Mouse (Mus musculus) ovary, postnatal 10 days (tissue): ENCODE measurements around the gene Thsd4.

Experiments used
- DNase-seq: peaks from one replicate; pipeline ENCODE4 v3.0.0; 2022; ENCODE audit warnings: low spot score

Gene Thsd4

DNA sequence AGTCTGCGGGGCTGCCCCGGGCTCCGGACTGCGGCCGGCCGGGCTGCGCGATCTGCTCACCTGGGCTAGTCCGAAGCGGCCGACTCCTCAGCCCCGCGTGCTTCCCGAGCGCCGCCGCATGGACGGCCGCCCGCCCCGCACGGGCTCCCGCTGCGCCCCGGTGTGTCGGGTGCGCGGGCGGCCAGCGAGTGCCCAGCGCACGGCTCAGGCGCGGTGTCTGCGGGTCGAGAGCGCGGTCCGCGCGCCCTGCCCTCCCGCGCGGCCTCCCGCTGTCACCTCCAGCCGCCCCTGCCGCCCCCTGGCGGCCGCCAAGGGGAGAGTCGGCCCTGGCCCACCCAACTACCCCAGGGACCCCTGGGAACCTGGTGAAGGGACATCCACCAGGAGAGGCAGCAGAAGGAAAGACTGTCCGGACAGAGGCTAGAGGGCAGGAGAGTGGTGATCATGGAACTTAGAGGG, at the start of gene Thsd4:
TSS of gene Thsd4 (minus strand) at position 241 of the 459 bp plus-strand sequence.
- peak; percentile 56 for DNase-seq

DNA sequence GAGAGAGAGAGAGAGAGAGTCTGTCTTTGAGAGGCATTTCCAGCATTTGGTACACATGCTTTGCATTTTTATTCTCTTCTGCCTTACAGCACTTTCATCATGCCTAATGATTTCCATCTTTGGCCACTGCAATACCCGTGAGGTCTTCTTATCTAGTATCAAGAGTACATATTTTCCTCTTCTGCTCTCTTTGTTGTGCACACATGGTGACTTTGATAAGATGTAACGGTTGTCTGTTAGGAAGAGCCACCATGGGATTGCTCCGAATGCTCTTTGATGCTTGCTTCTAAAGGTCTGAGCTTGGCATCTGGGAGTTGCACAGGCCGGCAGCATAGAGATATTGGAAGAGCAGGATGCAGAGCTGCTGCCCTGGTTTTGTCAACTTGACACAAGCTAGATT, 49.2 kb upstream of the Thsd4 start:
- DNase-seq, result no peak

DNA sequence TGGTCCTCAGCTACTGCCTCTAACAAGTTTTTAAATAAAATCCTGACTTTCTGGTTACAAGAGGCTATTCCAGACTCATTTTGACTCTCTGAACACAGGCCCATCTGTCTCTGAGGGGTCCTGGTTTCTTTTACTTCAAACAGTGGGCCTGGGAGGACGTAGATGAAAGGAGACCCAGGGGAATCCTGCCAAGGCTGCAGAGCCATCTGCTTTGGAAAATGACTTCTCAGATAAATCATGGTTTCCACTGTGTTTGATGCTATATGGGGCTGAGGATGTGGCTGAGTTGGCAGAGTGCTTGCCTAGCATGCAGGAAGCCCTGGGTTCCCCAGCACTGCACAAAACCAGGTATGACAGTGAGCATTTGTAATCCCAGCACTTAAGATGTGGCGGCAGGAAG, 47.5 kb upstream of the Thsd4 start:
- no peak for DNase-seq

DNA sequence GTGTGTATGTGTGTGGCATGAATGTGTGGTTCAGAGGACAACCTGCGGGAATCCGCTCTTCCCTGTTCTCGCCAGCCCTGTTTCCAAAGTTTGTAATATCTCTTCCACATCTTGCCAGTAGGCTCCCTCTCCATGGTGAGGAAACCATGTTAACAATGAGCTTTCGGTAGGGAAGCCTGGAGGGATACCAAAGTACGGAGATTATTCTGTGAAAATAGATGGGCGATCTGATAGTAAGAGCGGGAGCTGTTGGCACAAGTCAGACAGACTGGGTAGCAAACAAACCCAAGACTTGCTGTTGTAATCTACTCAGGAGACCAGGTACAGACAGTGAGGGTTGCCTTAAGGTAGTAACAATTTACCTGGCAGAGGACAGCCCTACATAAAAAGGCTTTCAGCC, 42.0 kb upstream of the Thsd4 start:
- no peak for DNase-seq

DNA sequence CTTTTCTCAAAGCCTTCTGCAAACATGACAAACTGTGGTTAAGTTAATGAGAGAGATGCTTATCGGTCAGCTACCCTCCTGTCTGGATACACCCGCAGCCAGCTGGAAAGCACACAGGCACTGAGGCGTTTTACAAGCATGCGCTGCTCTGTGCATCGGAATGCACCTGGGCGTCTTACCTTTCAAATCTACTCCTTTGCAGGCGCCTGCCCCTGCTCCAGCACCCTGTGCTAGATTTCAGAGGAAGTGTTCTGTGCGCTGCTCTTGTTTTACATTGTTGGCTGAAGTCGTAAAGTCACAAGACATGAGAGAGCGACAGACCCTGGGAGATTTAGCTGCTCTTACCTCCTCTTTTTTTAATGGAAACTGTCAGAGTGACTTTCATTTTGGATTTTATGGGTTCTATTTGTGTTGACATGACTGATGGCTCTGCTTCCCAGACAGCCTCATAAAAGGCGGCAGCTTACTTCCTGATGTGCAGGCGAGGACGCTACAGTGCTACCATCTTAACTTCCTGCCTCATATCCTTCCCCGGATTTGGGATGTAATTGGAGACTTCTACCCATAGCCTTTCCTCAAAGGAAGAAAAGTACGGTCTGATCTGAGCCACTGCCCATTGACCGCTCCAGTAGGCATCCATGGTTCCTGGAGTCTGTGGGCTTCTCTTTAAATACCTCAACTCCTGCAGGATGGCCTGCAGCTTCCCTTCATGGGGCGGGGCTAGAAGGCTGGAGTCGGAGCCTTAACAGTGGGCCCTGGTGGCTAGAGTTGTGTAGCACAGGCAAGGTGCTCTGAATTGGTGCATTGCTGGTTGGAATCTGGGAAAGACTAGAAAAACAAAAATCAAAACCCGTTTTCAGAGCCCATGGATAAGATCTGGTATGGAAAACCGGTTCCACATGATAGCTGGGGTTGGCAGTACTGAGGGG, 40.9 kb upstream of the Thsd4 start:
- DNase-seq, result no peak

DNA sequence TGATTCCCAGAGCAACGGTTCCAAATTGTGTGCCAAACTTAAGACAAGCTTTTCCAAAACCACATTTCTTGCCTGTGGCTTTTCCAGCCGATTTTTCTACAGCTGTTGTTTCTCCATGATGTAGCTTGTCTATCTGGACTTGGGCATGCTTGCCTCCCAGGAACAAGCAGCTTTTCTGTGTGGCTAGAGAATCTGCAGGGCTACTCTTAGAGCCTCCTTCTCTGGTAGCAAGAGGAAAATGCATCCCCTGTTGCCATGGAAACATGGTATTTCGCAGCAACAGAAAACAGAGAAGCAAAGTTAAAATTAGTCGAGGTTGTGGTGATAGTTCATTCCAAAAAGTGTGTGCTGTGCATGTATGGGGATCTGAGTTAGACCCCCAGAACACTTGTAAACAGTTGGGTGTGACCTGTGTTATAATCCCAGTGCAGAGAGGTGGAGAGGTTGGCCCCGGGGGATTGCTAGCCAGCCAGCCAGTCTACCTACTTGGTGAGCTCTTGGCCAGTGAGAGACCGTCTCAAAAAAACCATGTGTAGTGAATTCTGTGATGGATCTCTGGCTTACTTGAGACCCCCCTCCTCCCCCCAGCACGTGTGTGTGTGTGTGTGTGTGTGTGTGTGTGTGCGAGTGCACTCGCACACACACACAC, 39.9 kb upstream of the Thsd4 start:
- DNase-seq, result no peak

DNA sequence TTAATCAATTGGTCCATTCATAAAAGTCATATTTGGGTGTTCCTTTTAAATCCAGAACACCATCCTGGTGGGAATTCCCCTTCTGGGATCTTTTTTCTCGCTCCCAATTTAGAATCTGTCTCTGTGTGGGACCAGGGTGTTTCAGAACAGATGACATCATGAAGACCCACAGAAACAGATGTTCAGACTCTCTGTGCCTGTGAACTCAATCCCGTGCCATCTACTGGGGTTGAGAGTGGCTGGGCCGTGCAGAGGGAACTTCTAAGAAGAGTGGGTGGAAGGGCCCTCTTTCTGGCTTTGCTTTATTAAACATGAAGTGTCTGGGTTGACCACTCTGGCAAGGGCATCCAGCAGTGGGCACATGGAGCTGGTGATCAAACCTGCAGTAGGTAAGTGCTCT, 36.7 kb upstream of the Thsd4 start:
- no peak for DNase-seq

DNA sequence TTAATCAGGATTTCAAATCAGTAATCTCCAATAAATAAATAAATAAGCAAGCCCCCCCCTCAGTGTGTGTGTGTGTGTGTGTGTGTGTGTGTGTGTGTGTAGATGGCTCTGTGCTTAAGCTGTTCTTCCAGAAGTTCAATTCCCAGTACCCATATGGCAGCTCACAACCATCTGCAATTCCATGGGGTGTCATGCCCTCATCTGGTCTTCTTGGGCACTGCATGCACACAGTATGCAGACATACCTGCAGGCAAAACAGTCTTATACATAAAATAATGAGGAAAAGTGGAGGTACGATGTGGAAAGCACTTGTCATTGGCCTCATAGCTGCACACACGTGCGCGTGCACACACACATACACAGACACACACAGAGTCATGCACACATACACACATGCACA, 29.4 kb upstream of the Thsd4 start:
- DNase-seq, result no peak

DNA sequence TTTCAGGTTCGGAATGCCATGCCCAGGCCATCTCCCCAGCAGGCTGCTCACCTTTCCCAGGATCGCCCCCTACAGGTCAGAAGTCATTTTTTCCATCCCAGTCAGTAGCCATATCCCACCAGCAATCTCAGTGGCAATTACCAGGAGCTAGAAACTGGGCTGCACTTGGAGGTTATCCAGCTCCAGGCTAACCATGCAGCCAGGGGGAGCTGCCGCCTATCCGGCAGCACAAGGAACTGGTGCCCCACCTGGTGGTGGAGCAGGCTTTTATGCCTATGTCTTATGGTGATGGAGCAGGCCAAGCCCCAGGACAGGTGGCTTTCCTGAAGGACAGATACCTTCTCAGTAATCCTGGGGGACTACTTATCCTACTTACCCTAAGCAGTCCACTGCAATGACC, 26.3 kb upstream of the Thsd4 start:
- no peak for DNase-seq

DNA sequence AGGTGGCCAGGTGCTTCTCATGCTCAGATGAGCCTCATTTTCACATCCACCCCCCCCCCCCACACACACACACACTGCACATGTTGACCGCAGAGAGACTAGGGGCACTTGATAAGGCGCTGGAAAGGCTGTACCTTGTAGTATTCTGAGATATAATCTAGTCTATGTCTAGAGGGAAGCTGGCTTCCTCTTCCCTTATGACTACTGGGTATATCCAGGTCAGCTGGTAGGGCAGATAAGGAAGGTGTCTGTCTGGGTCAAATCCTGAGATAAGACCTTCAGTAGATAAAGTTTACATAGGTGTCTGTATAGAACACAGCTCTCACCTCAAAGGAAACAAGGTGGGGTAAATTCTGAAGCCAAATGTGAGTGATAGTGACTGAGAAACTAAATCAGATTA, 24.3 kb upstream of the Thsd4 start:
- no peak for DNase-seq

DNA sequence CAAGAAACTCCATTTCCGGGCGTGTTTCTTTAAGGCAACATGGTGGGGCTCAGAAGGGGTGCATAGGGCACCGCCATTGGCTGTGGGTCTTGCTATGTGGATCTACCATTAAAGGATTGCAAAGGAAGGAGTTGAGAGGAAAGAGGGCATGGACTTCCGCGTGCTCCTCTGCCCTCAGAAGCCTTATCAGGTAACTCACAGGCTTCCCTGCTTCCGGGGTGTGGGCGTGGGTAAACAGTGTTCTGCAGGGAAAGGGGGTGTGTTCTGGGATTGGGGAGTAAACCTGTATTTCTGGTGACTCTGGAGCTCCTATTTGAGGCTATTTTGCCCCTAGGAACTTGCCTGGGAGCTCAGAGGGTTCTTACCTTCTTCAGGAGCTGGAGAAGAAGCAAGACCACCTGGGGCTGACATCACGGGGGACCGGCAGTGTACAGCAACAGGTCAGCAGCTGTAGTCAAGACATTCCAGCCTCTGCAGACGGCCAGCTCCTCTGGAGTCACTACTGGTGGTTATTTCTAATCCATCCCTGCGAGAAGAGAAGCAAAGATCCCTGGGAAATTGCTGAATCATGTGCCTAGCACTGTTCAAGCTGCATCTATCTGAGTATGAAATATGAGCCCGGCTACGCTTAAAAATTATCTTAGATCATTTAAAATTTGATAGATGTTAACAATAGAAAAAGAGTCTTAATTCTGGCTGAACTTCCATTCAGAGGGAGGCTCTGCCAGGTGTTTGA, 23.7 kb upstream of the Thsd4 start:
- DNase-seq, result no peak

DNA sequence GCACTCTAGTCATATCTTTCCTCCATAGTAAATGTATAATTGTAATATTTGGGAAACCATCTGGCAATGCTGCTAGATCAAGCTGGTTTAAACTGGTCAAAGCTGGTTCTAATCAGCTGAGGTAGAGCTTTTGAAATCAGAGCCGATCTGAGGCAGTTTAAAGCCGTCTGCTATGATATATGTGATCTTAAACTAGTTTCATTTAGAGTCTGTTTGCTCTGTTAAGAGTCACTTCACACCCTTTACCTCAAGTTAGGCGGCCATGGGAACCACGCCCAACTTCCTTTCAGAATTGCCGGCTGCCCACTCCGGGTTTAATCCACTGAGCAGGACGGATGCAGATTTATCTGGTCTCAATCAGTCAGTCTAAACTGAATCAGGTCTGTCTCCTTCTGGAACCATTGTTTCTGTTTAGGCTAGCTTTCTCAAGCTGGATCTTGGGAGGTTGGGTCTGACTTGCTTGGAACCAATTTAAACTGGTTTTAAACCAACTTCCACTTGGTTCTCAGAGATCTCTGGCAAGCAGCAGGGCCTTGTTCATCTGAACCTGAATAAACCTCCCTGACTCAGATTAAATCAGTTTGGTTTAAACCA, 21.7 kb upstream of the Thsd4 start:
- DNase-seq, result no peak

DNA sequence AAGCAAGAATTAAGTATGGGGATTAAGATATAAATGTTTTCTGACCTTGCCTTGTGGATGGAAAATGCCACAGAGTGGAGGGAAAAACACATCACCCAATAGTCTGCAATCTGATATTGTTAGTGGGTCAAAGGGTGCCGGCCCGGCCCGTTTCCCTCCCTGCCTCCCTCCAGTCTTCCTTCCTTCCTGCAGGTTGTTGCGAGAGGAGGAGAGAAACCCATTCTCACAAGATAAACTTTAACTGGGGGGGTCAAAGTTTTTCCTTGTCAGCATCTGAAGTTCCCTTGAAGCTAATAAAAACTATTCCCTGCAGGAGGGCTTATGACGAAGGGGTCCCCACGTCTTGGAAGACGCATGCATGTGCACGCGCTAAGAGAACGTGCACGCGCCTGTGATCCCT, 8.5 kb upstream of the Thsd4 start:
- DNase-seq, result no peak

DNA sequence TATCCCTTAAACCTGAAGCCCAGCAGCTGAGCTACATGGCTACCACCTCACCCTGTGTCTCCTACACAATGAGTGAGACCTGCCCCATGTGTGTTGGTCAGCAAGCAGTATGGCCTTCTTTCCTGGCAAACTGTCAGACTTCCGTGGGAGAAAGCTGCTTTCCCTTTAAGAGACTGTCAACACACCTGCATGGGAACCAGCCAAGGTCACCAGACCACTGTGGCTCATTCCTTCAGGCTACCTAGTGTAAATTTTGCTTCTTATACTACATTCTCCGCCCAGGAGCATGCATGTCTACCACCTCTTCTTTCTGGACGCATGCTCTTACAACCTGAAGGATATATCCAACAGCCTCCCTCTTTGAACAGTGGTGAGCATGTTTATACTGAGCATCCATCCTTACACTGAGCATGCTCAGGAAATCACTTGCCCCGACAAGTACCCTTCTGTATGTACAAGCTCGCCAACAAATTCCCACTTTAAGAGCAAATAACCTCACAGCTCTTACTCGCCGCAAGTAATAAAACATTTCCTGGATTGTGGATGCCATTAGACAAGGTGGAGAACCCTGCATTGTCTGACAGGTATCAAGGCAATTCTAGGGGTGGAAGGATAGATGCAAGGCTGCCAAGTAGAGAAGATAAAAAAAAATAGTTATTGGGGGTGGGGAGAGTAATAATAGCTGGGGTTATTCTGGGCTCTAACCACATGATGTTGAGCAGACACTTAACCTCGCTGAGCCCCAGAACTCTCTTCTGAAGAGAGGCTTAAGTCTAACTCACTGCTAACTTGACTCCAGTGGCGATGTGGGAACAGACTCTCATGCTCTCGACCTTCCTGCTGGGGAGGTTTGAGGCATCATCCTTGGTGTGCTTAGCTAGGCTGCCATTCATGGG, 7.8 kb upstream of the Thsd4 start:
- no peak for DNase-seq

DNA sequence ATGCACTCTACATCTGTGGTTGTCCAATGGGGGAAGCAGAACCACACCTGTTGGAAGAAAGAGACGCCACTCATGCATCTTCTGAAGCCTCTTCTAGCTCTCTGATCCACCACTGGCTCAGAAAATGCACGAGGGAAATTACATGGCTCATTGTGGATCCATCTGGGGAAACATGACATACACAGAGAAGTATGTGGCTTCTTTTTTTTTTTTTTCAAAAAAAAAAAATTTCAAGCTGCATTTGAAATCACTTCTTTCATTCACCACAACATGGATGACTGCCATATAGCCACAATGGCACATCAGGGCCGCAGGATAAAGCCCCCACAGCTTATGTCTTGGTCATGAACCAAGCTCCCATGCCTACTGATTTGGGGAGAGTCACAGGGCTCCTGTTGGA, 6.4 kb upstream of the Thsd4 start:
- no peak for DNase-seq

DNA sequence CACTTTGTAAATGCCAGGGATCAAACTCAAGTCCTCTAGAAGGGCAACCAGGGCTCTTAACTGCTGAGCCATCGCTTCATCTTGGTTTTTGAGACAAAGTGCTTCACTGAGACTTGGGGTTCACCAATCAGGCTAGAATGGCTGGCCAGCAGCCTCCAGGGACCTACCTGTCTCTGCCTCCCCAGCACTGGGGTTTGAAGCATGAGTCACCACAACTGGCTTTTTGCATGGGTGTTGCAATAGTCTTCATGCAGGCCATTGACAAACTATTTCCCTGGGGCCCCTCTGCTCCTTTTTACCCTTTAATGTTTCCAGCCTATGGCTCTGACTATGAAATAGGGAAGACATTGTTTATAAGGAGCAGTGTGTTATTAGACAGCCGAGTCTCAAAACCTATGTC, 6.0 kb upstream of the Thsd4 start:
- DNase-seq, result no peak

DNA sequence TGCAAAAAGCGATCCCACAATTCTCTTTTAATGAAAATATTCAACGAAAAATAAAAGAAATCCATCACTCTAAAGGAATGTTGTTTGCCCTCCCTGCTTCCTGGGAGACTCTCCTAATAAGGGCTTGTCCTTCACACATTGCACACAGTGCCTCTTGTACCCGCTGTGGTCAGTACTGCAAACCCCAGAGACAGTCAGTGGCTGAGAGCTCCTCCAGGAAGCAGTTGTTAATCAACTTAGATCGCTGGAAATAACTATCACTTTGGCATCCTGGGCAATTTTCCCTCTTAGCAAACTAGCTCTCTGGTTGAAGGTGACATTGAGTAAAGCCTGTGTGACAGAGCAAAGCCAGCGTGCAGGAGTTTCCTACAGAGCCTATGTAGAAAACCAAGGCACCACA, 5.2 kb upstream of the Thsd4 start:
- DNase-seq, result no peak

DNA sequence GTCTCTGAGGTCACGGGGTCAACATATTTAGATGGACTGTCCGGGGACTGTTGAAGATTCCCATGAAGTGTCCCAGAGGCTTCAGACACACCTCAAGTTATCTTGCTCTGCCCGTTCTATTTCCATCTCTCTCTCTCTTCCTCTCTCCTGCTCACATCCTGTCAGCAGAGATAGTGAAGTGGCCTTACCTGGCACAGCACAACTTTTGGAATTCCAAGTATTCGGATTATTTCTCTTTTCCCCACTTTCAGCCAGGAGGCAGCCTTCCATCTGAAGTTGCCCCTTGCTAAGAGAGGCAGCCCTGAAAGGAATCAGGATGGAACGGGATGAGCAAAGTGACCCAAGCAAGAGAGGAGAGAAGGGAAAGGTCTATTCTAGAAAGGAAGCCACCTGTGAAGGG, 4.3 kb upstream of the Thsd4 start:
- no peak for DNase-seq

DNA sequence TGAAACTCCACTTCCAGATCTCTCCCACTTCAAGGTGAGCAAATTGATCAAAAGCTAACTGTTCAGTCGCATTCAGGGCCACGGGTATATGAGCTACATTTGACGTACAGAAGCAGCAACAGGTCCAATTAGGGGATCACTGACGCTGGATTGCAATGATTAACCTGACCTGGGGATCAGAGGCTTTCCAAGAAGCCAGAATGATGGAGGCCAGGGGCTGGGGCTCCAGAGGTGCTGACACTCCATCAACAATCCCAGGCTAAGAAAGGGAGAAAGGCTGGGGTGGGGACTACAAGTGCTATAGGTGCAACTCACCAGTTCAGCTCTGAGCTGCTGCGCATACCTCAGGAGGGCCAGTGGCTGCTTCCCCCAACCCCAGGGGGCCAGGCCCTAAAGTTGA, 703 bp downstream of the Thsd4 start:
- no peak for DNase-seq

DNA sequence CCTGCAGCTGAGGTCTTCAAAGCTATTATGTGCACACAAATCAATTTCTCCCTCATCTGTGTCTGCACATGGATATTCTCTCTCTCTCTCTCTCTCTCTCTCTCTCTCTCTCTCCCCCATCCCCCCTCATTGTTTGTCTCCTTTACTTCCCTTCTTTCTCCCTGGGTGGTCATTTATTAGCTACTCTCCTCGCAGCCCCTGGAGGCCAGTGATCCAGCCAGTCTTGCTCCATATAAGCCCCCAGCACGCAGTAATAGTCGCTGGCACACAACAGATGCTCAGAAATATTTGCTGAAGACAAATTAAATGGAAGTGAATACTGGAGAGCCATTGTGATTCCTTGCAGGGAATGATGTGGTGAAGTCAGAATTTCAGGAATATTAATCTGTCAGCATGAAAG, 2.2 kb downstream of the Thsd4 start:
- no peak for DNase-seq

DNA sequence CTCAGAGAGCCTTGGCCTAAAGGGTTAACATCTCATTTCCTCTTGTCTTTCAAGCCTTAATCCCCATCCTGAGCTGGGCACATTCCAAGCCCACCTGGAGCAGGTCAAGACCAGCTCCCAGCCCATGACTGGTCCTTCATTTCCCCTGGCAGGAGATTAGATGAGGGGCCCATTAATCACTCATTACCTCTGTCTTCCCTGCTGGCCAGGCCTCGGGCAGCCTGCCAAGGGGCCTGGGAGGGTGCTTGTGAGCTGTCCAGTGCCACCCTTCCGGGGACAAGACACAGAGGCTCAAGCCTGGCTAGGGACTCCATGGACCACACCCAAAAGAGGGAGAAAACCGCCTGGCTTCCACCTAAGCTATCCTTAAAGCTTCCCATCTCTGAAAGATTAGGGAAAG, 3.6 kb downstream of the Thsd4 start:
- no peak for DNase-seq
